In genomic region chr7:127480321-127480720, GRCm38 (mm10) we compare ENCODE assay signal across 8 mouse cellular contexts. TPM values are rescaled to one million over a fixed set of nuclear protein-coding genes. Genes with fewer than 3 reads are reported as not detected.
DNase-seq lines count a peak whose midpoint lies in the region; ATAC-seq lines count a peak whose summit lies in the region.

No protein-coding gene starts in this region.

- peaks cover 31% of the 10 kb centered on the region for H3K36me3 ChIP-seq in heart, embryonic 11.5 days (ENCODE audit: control insufficient read depth, insufficient read depth, low read length)
- H3K36me3 ChIP-seq in embryonic facial prominence, embryonic 12.5 days: peaks cover 58% of the 10 kb centered on the region
- H3K36me3 ChIP-seq in intestine, embryonic 16.5 days (ENCODE audit: control insufficient read depth, insufficient read depth, low read length): peaks cover 23% of the 10 kb centered on the region
- peaks cover 66% of the 10 kb centered on the region for H3K36me3 ChIP-seq in midbrain, embryonic 14.5 days (ENCODE audit: control insufficient read depth, insufficient read depth, low read length)

- H3K4me2 ChIP-seq in heart, embryonic 11.5 days: peak overlapping the region; percentile 92
- peak overlapping the region; percentile 98 for H3K4me2 ChIP-seq in embryonic facial prominence, embryonic 12.5 days (replicated peaks)
- peak overlapping the region; percentile 95 for H3K4me2 ChIP-seq in intestine, embryonic 16.5 days (ENCODE audit: low read depth, low read length)
- H3K4me2 ChIP-seq in midbrain, embryonic 14.5 days (ENCODE audit: low read length): peak overlapping the region; percentile 98

- DNase-seq in heart, postnatal 36 days: no peak
- no peak for DNase-seq in midbrain, embryonic 14.5 days
- DNase-seq in thymus, postnatal 25 days: peak; percentile 81
- no peak for DNase-seq in ovary, postnatal 10 days (ENCODE audit: low spot score)
- no peak for DNase-seq in cerebellum, adult 9-10 months

- no peaks in the 10 kb centered on the region for H3K9me3 ChIP-seq in heart, embryonic 11.5 days (replicated peaks; ENCODE audit: control insufficient read depth, low read length)
- no peaks in the 10 kb centered on the region for H3K9me3 ChIP-seq in embryonic facial prominence, embryonic 12.5 days
- no peaks in the 10 kb centered on the region for H3K9me3 ChIP-seq in intestine, embryonic 16.5 days (ENCODE audit: control insufficient read depth, low read length)
- H3K9me3 ChIP-seq in midbrain, embryonic 14.5 days (ENCODE audit: control insufficient read depth, low read length): no peaks in the 10 kb centered on the region

- H3K27ac ChIP-seq in heart, embryonic 11.5 days (ENCODE audit: low read depth, low read length): no peak overlapping the region
- 0 out of 2 replicates have a peak overlapping the region, but pooled peaks have one; percentile 41 for H3K27ac ChIP-seq in embryonic facial prominence, embryonic 12.5 days
- H3K27ac ChIP-seq in intestine, embryonic 16.5 days (ENCODE audit: low read length): no peak overlapping the region
- H3K27ac ChIP-seq in midbrain, embryonic 14.5 days (replicated peaks; ENCODE audit: low read depth, low read length): no peak overlapping the region

- H3K4me1 ChIP-seq in heart, embryonic 11.5 days (ENCODE audit: control insufficient read depth, insufficient read depth, low read length): peaks cover 17% of the 10 kb centered on the region
- peaks cover 19% of the 10 kb centered on the region for H3K4me1 ChIP-seq in embryonic facial prominence, embryonic 12.5 days
- H3K4me1 ChIP-seq in intestine, embryonic 16.5 days (ENCODE audit: control insufficient read depth, insufficient read depth, low read length): peaks cover 19% of the 10 kb centered on the region
- H3K4me1 ChIP-seq in midbrain, embryonic 14.5 days (ENCODE audit: control insufficient read depth, insufficient read depth, low read length): peaks cover 25% of the 10 kb centered on the region

- ATAC-seq in heart, embryonic 11.5 days (replicated peaks; ENCODE audit: insufficient number of reproducible peaks, low FRiP score, low TSS enrichment): no peak
- no peak for ATAC-seq in embryonic facial prominence, embryonic 12.5 days (ENCODE audit: insufficient number of reproducible peaks, insufficient read depth, low FRiP score, low TSS enrichment)
- ATAC-seq in intestine, embryonic 16.5 days: no peak
- ATAC-seq in midbrain, embryonic 14.5 days (ENCODE audit: low FRiP score, low TSS enrichment): no peak

- intact Hi-C loops in heart, postnatal 36 days (cut with DNase I): loop anchor here (10.0 kb wide), 1 partner anchor 284 kb away; the partner anchor contains the start of gene Orai3

- H3K9ac ChIP-seq in heart, embryonic 11.5 days (ENCODE audit: low read depth, low read length): peak overlapping the region; percentile 89; the same call in 1 of the 2 replicates
- H3K9ac ChIP-seq in embryonic facial prominence, embryonic 12.5 days: peak overlapping the region; percentile 98
- peak overlapping the region; percentile 95 for H3K9ac ChIP-seq in intestine, embryonic 16.5 days (ENCODE audit: low read depth, low read length)
- peak overlapping the region; percentile 94; the same call in 1 of the 2 replicates for H3K9ac ChIP-seq in midbrain, embryonic 14.5 days (replicated peaks; ENCODE audit: low read length)

- 62% methylated on average over 2 of the region's 2 CpGs for WGBS in heart, embryonic 11.5 days (ENCODE audit: insufficient replicate concordance)
- 65% methylated on average over 2 of the region's 2 CpGs for WGBS in embryonic facial prominence, embryonic 12.5 days
- 46% methylated on average over 2 of the region's 2 CpGs for WGBS in intestine, embryonic 16.5 days
- 77% methylated on average over 2 of the region's 2 CpGs for WGBS in midbrain, embryonic 14.5 days

- no peaks in the 10 kb centered on the region for H3K27me3 ChIP-seq in heart, embryonic 11.5 days (ENCODE audit: control insufficient read depth, insufficient read depth, low read length)
- no peaks in the 10 kb centered on the region for H3K27me3 ChIP-seq in embryonic facial prominence, embryonic 12.5 days
- H3K27me3 ChIP-seq in intestine, embryonic 16.5 days (replicated peaks; ENCODE audit: control insufficient read depth, insufficient read depth, low read length): no peaks in the 10 kb centered on the region
- no peaks in the 10 kb centered on the region for H3K27me3 ChIP-seq in midbrain, embryonic 14.5 days (ENCODE audit: control insufficient read depth, insufficient read depth, low read length)

- peak overlapping the region; percentile 86 for H3K4me3 ChIP-seq in heart, embryonic 11.5 days (ENCODE audit: low read depth, low read length)
- H3K4me3 ChIP-seq in embryonic facial prominence, embryonic 12.5 days: peak overlapping the region; percentile 96
- H3K4me3 ChIP-seq in intestine, embryonic 16.5 days (ENCODE audit: low read length): peak overlapping the region; percentile 99
- H3K4me3 ChIP-seq in midbrain, embryonic 14.5 days (replicated peaks; ENCODE audit: low read depth, low read length): peak overlapping the region; percentile 94

RNA-seq across cellular contexts. Expression of gene Fbrs, which starts 1.3 kb away (rescaled TPM):
- 9.9 and 11.1 TPM in 2 replicates for polyA plus RNA-seq in heart, embryonic 11.5 days (2014; fragmentation: Nextera tagmentation; extraction: Ambion mirVana)
- total RNA-seq in heart, postnatal 36 days (2021): 10 to 100 TPM; 32.2 to 35.0 TPM
- polyA plus RNA-seq in embryonic facial prominence, embryonic 12.5 days (2016; fragmentation: Nextera tagmentation; extraction: Ambion mirVana): 14.6 and 14.8 TPM in 2 replicates
- polyA plus RNA-seq in intestine, embryonic 16.5 days (2015; fragmentation: Nextera tagmentation; extraction: Ambion mirVana): 8.0 and 8.9 TPM in 2 replicates
- 14.9 and 17.8 TPM in 2 replicates for polyA plus RNA-seq in midbrain, embryonic 14.5 days (2014; fragmentation: Nextera tagmentation; extraction: Ambion mirVana)

RNA-seq across cellular contexts. Expression of gene Prr14, which starts 20.9 kb away (rescaled TPM):
- 39.7 and 41.1 TPM in 2 replicates for polyA plus RNA-seq in heart, embryonic 11.5 days (2014; fragmentation: Nextera tagmentation; extraction: Ambion mirVana)
- total RNA-seq in heart, postnatal 36 days (2021): 10 to 100 TPM; 25.8 to 28.1 TPM
- polyA plus RNA-seq in embryonic facial prominence, embryonic 12.5 days (2016; fragmentation: Nextera tagmentation; extraction: Ambion mirVana): 47.5 and 48.7 TPM in 2 replicates
- polyA plus RNA-seq in intestine, embryonic 16.5 days (2015; fragmentation: Nextera tagmentation; extraction: Ambion mirVana): 36.2 and 39.8 TPM in 2 replicates
- polyA plus RNA-seq in midbrain, embryonic 14.5 days (2014; fragmentation: Nextera tagmentation; extraction: Ambion mirVana): 41.8 and 44.3 TPM in 2 replicates

RNA-seq across cellular contexts. Expression of gene Zfp689, which starts 31.4 kb away (rescaled TPM):
- polyA plus RNA-seq in heart, embryonic 11.5 days (2014; fragmentation: Nextera tagmentation; extraction: Ambion mirVana): 5.3 and 5.8 TPM in 2 replicates
- 1 to 10 TPM; 1.4 to 1.7 TPM for total RNA-seq in heart, postnatal 36 days (2021)
- 16.5 and 16.7 TPM in 2 replicates for polyA plus RNA-seq in embryonic facial prominence, embryonic 12.5 days (2016; fragmentation: Nextera tagmentation; extraction: Ambion mirVana)
- polyA plus RNA-seq in intestine, embryonic 16.5 days (2015; fragmentation: Nextera tagmentation; extraction: Ambion mirVana): 4.5 and 5.9 TPM in 2 replicates
- 16.1 and 16.6 TPM in 2 replicates for polyA plus RNA-seq in midbrain, embryonic 14.5 days (2014; fragmentation: Nextera tagmentation; extraction: Ambion mirVana)

RNA-seq across cellular contexts. Expression of gene Srcap, which starts 31.5 kb away (rescaled TPM):
- polyA plus RNA-seq in heart, embryonic 11.5 days (2014; fragmentation: Nextera tagmentation; extraction: Ambion mirVana): 36.8 and 46.6 TPM in 2 replicates
- 10 to 100 TPM; 52.1 to 58.8 TPM for total RNA-seq in heart, postnatal 36 days (2021)
- polyA plus RNA-seq in embryonic facial prominence, embryonic 12.5 days (2016; fragmentation: Nextera tagmentation; extraction: Ambion mirVana): 88.0 and 88.4 TPM in 2 replicates
- polyA plus RNA-seq in intestine, embryonic 16.5 days (2015; fragmentation: Nextera tagmentation; extraction: Ambion mirVana): 18.4 and 18.6 TPM in 2 replicates
- 46.1 and 64.3 TPM in 2 replicates for polyA plus RNA-seq in midbrain, embryonic 14.5 days (2014; fragmentation: Nextera tagmentation; extraction: Ambion mirVana)

RNA-seq across cellular contexts. Expression of gene Gm42715, which starts 39.1 kb away (rescaled TPM):
- 9.8 and 12.6 TPM in 2 replicates for polyA plus RNA-seq in heart, embryonic 11.5 days (2014; fragmentation: Nextera tagmentation; extraction: Ambion mirVana)
- total RNA-seq in heart, postnatal 36 days (2021): 10 to 100 TPM; 10.3 to 10.5 TPM
- polyA plus RNA-seq in embryonic facial prominence, embryonic 12.5 days (2016; fragmentation: Nextera tagmentation; extraction: Ambion mirVana): 16.9 and 17.2 TPM in 2 replicates
- polyA plus RNA-seq in intestine, embryonic 16.5 days (2015; fragmentation: Nextera tagmentation; extraction: Ambion mirVana): 10.8 and 11.3 TPM in 2 replicates
- 18.8 and 20.8 TPM in 2 replicates for polyA plus RNA-seq in midbrain, embryonic 14.5 days (2014; fragmentation: Nextera tagmentation; extraction: Ambion mirVana)
